Mouse (Mus musculus) midbrain, embryonic 16.5 days (tissue): ENCODE measurements around the gene Rbm19. TPM values are rescaled to one million over a fixed set of nuclear protein-coding genes. Genes with fewer than 3 reads are reported as not detected.
A peak's percentile ranks its signal among the peaks of the same experiment; 100 is the strongest.
"Not testable (repeated sequence)": the region's sequence is repeated elsewhere in the genome, so short reads cannot be mapped to it uniquely, and the experiment has no call there.

ENCODE experiments used
- ATAC-seq: fragments of 200-750 bp; cut with Nextera tagmentation; 2 replicates; pipeline ENCODE4 v1.8.0; 2017; ENCODE audit warnings: moderate TSS enrichment
- H3K27ac ChIP-seq: fragments of 300-500 bp; sonication (generic); 2 replicates; pipeline ENCODE4 v1.5.1; 2014; ENCODE audit warnings: mild to moderate bottlenecking, low read length, mixed read lengths
- H3K27me3 ChIP-seq: fragments of 300-500 bp; sonication (generic); 2 replicates; pipeline ENCODE4 v1.6.1; 2014; ENCODE audit warnings: low read depth, low read length, mixed read lengths; ENCODE audit not compliant: control insufficient read depth, insufficient read depth
- H3K36me3 ChIP-seq: fragments of 300-500 bp; sonication (generic); 2 replicates; pipeline ENCODE4 v1.6.1; 2014; ENCODE audit warnings: mild to moderate bottlenecking, low read length, moderate library complexity, mixed read lengths; ENCODE audit not compliant: control insufficient read depth, insufficient read depth
- H3K4me1 ChIP-seq: fragments of 300-500 bp; sonication (generic); 2 replicates; pipeline ENCODE4 v1.6.1; 2014; ENCODE audit warnings: mild to moderate bottlenecking, low read length, mixed read lengths; ENCODE audit not compliant: control insufficient read depth, insufficient read depth
- H3K4me2 ChIP-seq: fragments of 300-500 bp; sonication (generic); 2 replicates; pipeline ENCODE4 v1.6.1; 2014; ENCODE audit warnings: mild to moderate bottlenecking, low read length, mixed read lengths
- H3K4me3 ChIP-seq: fragments of 300-500 bp; sonication (generic); 2 replicates; pipeline ENCODE4 v1.5.1; 2014; ENCODE audit warnings: low read depth, mild to moderate bottlenecking, low read length, moderate library complexity, mixed read lengths
- H3K9ac ChIP-seq: fragments of 300-500 bp; sonication (generic); 2 replicates; pipeline ENCODE4 v1.6.1; 2014; ENCODE audit warnings: low read depth, low read length, mixed read lengths
- H3K9me3 ChIP-seq: fragments of 300-500 bp; sonication (generic); replicated peaks from 2 replicates; pipeline ENCODE4 v1.6.1; 2014; ENCODE audit warnings: mild to moderate bottlenecking, low read length, mixed read lengths; ENCODE audit not compliant: control insufficient read depth, poor library complexity, severe bottlenecking
- whole genome bisulfite sequencing: fragments of 180-500 bp; shearing (Covaris S2); extraction: QIAGEN DNeasy Blood & Tissue Kit; methylation state at CpG from one replicate; pipeline ENCODE4 v1.1.7; 2014; 5-methylcytosine and 5-hydroxymethylcytosine counted together
- polyA plus RNA-seq: library from polyadenylated mRNA; unstranded; fragments of >200 nt; fragmentation: Nextera tagmentation; extraction: Ambion mirVana; gene quantifications from 2 replicates; pipeline ENCODE4 v1.2.1, GENCODE M21; 2015

Rbm19 gene
- polyA plus RNA-seq, 1 experiment from 2014 or later: 19.3 TPM

DNA sequence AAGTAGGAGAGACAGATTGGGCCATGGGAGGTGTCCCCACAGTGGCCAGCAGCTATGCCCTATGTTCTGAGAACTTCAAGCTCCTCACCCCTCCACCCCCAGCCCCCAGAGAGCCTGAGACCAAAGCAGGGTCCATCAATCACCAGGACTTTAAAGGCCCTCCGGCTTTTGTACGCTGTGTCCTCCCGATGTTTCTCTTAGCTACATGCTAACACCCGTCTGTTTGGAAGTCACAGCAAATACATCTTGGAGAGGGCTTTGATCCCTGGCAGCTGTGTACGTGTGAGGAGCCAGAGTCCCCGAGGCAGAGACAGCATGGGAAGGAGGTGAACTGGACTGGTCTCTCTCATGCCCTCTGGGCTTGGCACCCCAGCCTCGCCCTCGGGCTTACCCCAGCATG is 14.2 kb upstream of the Rbm19 start:
- Histone ChIP-seq H3K4me3 (no peak overlapping the region), H3K36me3 (no peaks in the 10 kb centered on the region), H3K27ac (no peak overlapping the region), H3K4me1 (no peaks in the 10 kb centered on the region), H3K27me3 (0 out of 2 replicates have a peak, but pooled peaks cover 2% of the 10 kb centered on the region), H3K9me3 (no peaks in the 10 kb centered on the region), H3K4me2 (no peak overlapping the region), H3K9ac (no peak overlapping the region)
- WGBS: 90% methylated on average over 8 of the region's 8 CpGs
- no peak for ATAC-seq

DNA sequence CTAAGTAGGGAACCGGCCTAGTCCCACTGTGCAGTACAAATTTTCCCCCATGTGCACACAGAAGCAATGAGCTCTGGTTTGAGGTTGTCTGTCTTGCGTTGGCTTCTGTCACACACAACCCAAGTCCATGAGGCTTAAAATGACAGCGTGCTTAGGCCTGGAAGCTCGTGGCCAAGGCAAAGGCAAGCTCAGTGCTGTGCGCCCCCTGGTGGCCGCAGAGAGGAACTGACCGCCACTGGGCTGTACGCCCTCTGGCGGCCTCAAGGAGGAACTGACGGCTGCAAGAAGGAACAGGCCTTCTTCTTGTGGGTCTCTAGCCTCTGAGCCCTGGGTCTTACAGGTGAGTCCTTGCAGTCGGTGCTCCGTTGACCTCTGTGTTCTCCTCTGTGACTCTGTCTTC is 13.5 kb upstream of the Rbm19 start:
- no peaks in the 10 kb centered on the region for H3K9me3 ChIP-seq
- H3K36me3 ChIP-seq: no peaks in the 10 kb centered on the region
- H3K9ac ChIP-seq: no peak overlapping the region
- no peak overlapping the region for H3K4me3 ChIP-seq
- H3K27me3 ChIP-seq: 0 out of 2 replicates have a peak, but pooled peaks cover 2% of the 10 kb centered on the region
- H3K4me1 ChIP-seq: no peaks in the 10 kb centered on the region
- ATAC-seq: no peak
- 15% methylated on average over 12 of the region's 12 CpGs for WGBS
- H3K27ac ChIP-seq: no peak overlapping the region
- H3K4me2 ChIP-seq: no peak overlapping the region

DNA sequence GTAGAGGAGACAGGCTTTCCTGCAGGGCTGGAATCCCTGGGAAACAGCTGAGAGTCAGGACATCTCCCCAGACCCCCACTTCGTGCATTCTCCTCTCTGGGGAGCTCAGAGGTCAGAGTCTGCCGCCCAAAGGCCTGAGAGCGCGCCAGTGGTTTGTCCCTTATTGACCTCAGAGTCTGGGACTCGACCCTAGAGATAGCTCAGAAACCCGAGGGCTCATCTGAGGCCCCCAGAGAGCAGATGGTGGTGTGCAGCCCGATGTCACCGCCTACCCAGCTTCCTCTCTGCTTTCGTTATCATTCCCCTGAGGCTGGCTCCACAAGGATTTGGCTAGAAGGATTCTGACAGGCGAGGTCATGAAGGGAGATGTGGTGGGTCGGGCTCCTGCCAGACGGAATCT is 12.8 kb upstream of the Rbm19 start:
- no peaks in the 10 kb centered on the region for H3K9me3 ChIP-seq
- no peak for ATAC-seq
- no peak overlapping the region for H3K27ac ChIP-seq
- WGBS: 73% methylated on average over 12 of the region's 12 CpGs
- H3K27me3 ChIP-seq: 0 out of 2 replicates have a peak, but pooled peaks cover 2% of the 10 kb centered on the region
- H3K4me3 ChIP-seq: no peak overlapping the region
- no peaks in the 10 kb centered on the region for H3K4me1 ChIP-seq
- no peak overlapping the region for H3K4me2 ChIP-seq
- H3K36me3 ChIP-seq: no peaks in the 10 kb centered on the region
- no peak overlapping the region for H3K9ac ChIP-seq

DNA sequence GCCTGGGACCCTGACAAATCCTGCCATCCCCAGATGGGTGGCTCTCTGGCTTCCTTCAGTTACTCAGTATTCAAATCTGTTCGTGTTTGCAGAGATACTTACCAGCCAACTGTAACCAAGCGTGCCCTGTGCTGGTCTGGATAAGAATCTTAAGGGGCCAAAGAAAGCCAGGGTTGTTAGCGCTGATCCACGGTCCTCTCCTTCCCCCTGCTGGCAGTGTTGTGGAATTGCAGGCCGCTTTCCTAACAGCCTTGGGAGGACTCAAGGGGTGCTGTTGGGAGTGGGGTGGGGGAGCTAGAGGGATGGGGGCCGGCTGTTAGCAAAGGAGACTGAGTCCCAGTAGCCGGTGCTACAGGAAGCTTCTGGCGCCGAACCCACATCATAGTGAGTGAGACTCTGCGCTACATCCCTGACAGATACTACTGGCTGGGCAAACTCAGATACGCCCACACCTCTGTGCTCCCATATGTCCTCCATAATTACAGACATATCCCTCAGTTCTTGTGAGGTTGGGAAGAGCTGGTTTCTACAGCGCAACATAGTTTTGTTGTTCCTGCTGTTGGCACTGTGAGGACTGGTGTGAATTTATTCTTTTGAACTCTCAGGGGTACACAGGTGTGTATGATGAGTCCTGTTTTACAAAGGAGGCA is 9.7 kb upstream of the Rbm19 start:
- no peak overlapping the region for H3K4me2 ChIP-seq
- peaks cover 2% of the 10 kb centered on the region; the same call in 1 of the 2 replicates for H3K27me3 ChIP-seq
- no peak overlapping the region for H3K27ac ChIP-seq
- no peaks in the 10 kb centered on the region for H3K36me3 ChIP-seq
- H3K4me3 ChIP-seq: no peak overlapping the region
- H3K9ac ChIP-seq: no peak overlapping the region
- WGBS: 31% methylated on average over 12 of the region's 12 CpGs
- no peaks in the 10 kb centered on the region for H3K4me1 ChIP-seq
- no peak for ATAC-seq
- no peaks in the 10 kb centered on the region for H3K9me3 ChIP-seq

DNA sequence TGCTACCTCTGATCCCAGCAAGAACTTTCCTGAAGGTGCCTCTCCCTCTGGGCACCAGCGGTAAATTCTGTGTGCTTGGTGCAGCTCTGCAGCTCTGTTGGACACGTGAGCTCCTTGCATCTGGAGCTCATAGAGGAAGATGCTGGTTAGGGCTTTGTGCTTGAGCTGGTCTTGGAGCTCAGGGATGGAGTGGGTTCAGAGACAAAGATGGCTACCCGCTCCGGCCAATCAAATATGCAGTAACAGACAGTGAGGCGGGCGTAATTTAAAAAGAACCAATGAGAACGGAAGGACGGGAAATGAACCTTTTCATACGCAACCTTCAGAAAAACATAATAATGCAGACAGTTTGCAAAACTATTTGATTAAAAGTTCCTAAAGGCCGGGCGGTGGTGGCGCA is 1.9 kb upstream of the Rbm19 start:
- Histone ChIP-seq H3K4me1 (no peaks in the 10 kb centered on the region), H3K36me3 (peaks cover 3% of the 10 kb centered on the region; the same call in 1 of the 2 replicates), H3K27ac (no peak overlapping the region), H3K9ac (no peak overlapping the region), H3K27me3 (no peaks in the 10 kb centered on the region), H3K4me3 (no peak overlapping the region), H3K9me3 (no peaks in the 10 kb centered on the region), H3K4me2 (no peak overlapping the region)
- 90% methylated on average over 12 of the region's 12 CpGs for WGBS
- no peak for ATAC-seq

DNA sequence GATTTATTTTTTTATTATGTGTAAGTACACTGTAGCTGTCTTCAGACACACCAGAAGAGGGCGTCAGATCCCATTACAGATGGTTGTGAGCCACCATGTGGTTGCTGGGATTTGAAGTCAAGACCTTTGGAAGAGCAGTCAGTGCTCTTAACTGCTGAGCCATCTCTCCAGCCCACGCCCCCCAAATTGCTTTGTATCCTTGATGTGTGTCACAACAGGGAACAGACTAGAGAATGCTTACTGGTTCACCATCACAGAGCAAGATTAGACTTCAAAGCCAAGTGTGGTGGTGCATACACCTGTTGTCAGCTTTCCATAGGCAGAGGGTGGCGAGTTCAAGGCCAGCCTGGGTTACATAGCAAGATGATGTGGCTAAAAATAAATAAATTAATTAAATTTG is 896 bp downstream of the Rbm19 start:
- H3K9ac ChIP-seq, H3K4me1 ChIP-seq, H3K27ac ChIP-seq, H3K27me3 ChIP-seq, ATAC-seq, H3K9me3 ChIP-seq: not testable (repeated sequence)
- Histone ChIP-seq H3K4me2 (peak overlapping the region; percentile 83), H3K36me3 (peaks cover 15% of the 10 kb centered on the region), H3K4me3 (peak overlapping the region; percentile 64)
- WGBS: 58% methylated on average over 3 of the region's 3 CpGs

DNA sequence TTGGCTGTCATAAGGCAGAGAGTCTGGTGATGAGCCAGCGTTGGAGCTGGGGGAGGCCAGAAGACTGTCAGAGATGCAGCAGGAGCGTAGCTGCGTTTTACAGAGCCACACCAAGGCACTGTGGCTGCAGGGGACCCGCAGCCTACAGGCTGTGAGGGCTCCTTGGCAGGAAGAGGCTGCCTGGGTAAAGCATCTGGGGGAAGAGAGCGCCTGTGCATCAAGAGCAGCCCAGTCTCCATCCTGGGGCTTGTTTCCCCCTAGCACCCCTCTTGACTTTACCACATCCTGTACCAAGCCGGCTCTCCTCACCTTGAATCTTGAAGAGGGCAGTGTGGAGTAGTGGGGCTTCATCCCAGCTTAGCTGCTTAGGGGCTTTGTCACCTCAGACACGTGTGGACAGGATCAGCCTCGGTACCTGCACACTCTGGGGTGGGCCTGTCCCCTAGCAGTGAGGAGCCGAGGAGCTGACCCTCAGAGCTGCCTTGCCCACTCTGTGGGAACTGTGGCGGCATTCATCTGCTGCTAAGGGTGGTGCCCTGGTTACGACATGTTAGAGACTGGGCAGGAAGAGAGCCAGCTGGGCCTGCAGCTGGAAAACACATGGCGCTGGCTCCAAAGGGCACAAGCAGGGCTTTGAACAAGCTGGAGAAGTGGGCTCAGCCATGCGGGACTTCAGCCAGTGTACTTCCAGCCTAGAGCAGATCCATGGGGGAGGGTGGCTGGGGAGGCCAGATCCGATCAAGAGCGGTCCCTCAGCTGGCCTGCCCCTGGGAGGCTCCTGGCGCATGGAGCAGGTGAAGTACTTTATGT is 8.8 kb downstream of the Rbm19 start:
- Histone ChIP-seq H3K4me3 (no peak overlapping the region), H3K27ac (no peak overlapping the region), H3K36me3 (peaks cover 31% of the 10 kb centered on the region), H3K4me1 (no peaks in the 10 kb centered on the region), H3K4me2 (no peak overlapping the region), H3K9me3 (no peaks in the 10 kb centered on the region), H3K9ac (no peak overlapping the region), H3K27me3 (no peaks in the 10 kb centered on the region)
- 90% methylated on average over 16 of the region's 16 CpGs for WGBS
- ATAC-seq: no peak

DNA sequence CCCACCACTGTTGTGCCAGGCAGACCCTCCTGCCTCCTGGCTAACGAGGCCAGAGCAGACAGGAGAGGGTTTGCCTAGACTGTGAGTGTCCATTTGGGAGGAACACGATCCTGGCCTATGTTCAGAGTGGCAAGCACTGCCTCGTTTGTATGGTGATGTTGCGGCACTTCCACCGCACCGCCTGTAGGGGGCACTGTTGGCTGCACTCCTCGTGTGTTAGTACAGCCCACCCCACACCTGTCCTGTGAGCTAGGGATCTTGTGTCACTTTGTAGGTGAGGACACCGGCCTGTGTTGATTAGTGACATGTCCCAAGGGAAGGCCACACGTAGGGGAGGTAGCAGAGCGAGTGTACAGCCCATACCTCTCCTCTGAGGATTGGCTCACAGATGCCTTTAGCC is 11.4 kb downstream of the Rbm19 start:
- Histone ChIP-seq H3K4me3 (no peak overlapping the region), H3K27ac (no peak overlapping the region), H3K9ac (no peak overlapping the region), H3K4me2 (no peak overlapping the region), H3K27me3 (no peaks in the 10 kb centered on the region), H3K9me3 (no peaks in the 10 kb centered on the region), H3K4me1 (no peaks in the 10 kb centered on the region), H3K36me3 (peaks cover 14% of the 10 kb centered on the region)
- WGBS: 49% methylated on average over 10 of the region's 10 CpGs
- no peak for ATAC-seq

DNA sequence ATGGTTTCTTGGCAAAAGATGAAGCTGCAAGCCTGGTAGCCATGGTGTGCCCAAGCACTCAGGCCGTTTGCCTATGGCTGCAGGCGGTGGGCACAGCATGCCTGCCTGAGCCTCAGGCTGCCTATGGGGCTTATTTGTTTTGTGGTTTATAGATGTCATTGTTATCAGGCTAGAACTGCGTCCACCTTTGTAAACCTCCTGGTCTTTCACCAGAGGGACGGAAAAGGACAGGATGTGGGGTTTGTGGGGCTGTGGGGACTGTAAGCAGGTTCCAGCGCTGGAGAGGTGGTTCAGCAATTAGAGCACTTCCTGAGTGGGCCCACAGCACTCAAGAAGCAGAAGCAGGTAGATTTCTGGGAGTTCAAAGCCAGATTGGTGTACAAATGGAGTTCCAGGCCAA is 12.2 kb downstream of the Rbm19 start:
- no peak for ATAC-seq
- no peak overlapping the region for H3K4me2 ChIP-seq
- no peaks in the 10 kb centered on the region for H3K27me3 ChIP-seq
- no peaks in the 10 kb centered on the region for H3K4me1 ChIP-seq
- no peaks in the 10 kb centered on the region for H3K9me3 ChIP-seq
- no peak overlapping the region for H3K27ac ChIP-seq
- no peak overlapping the region for H3K4me3 ChIP-seq
- peaks cover 18% of the 10 kb centered on the region; the same call in 1 of the 2 replicates for H3K36me3 ChIP-seq
- H3K9ac ChIP-seq: no peak overlapping the region
- WGBS: 84% methylated on average over 5 of the region's 5 CpGs
